Mouse (Mus musculus) myocyte (in vitro differentiated cells): ENCODE results near the gene Atg4b.

ENCODE experiments used
- CEBPB ChIP-seq: IDR thresholded peaks from 2 replicates; pipeline ENCODE4 v1.6.1; 2011; ENCODE audit warnings: mild to moderate bottlenecking, moderate library complexity; ENCODE audit not compliant: poor library complexity, insufficient read depth, severe bottlenecking
- E2F4 ChIP-seq: IDR thresholded peaks from one replicate; pipeline ENCODE4 v1.6.1; 2011; ENCODE audit warnings: mild to moderate bottlenecking, control low read depth, moderate library complexity; ENCODE audit not compliant: insufficient read depth
- MAX ChIP-seq: IDR thresholded peaks from one replicate; pipeline ENCODE4 v1.6.1; 2011; ENCODE audit warnings: low read depth, mild to moderate bottlenecking, control low read depth
- MYOD1 ChIP-seq, 3 experiments: IDR thresholded peaks; one replicate each; pipeline ENCODE4 v1.6.1; 2011; ENCODE audit warnings: control low read depth in 2 of 3, low read depth in 2 of 3, mild to moderate bottlenecking in 2 of 3, moderate library complexity in 1 of 3; ENCODE audit not compliant: insufficient read length in 2 of 3, control insufficient read depth in 1 of 3
- MYOG ChIP-seq, 3 experiments: IDR thresholded peaks; one replicate each; pipeline ENCODE4 v1.6.1; 2011; ENCODE audit warnings: control low read depth in 2 of 3, low read depth in 2 of 3, mild to moderate bottlenecking in 2 of 3; ENCODE audit not compliant: insufficient read length in 2 of 3, control insufficient read depth in 1 of 3, insufficient read depth in 1 of 3
- POLR2A ChIP-seq: IDR thresholded peaks from one replicate; pipeline ENCODE4 v1.6.1; 2011; ENCODE audit warnings: low read depth, mild to moderate bottlenecking, control low read depth, moderate library complexity; ENCODE audit not compliant: insufficient read length
- POLR2AphosphoS2 ChIP-seq: IDR thresholded peaks from one replicate; pipeline ENCODE4 v1.6.1; 2011; ENCODE audit warnings: low read depth, control low read depth; ENCODE audit not compliant: insufficient read length
- REST ChIP-seq: IDR thresholded peaks from one replicate; pipeline ENCODE4 v1.6.1; 2011; ENCODE audit warnings: mild to moderate bottlenecking, control low read depth, moderate library complexity; ENCODE audit not compliant: insufficient read depth, insufficient read length
- SRF ChIP-seq: IDR thresholded peaks from one replicate; pipeline ENCODE4 v1.6.1; 2011; ENCODE audit warnings: low read depth; ENCODE audit not compliant: control insufficient read depth, insufficient read length
- TCF12 ChIP-seq: IDR thresholded peaks from one replicate; pipeline ENCODE4 v1.6.1; 2011; ENCODE audit warnings: mild to moderate bottlenecking, control low read depth; ENCODE audit not compliant: poor library complexity, insufficient read depth, severe bottlenecking
- TCF3 ChIP-seq: IDR thresholded peaks from one replicate; pipeline ENCODE4 v1.6.1; 2011; ENCODE audit warnings: low read depth, control low read depth; ENCODE audit not compliant: insufficient read length
- USF1 ChIP-seq: IDR thresholded peaks from one replicate; pipeline ENCODE4 v1.6.1; 2011; ENCODE audit warnings: low read depth, mild to moderate bottlenecking, control low read depth, moderate library complexity

- no peak for TF ChIP-seq POLR2A
- TF ChIP-seq CEBPB: no peak
- no peak for TF ChIP-seq USF1
- no peak for TF ChIP-seq REST
- TF ChIP-seq TCF12: no peak
- TF ChIP-seq MAX: no peak
- TF ChIP-seq MYOG (IDR thresholded peaks at IDR 0.05; ENCODE audit: control insufficient read depth in 1 of 3, insufficient read depth in 1 of 3, insufficient read length in 2 of 3, low read depth in 2 of 3): no peak
- no peak for TF ChIP-seq POLR2AphosphoS2
- TF ChIP-seq MYOD1 (IDR thresholded peaks at IDR 0.05; ENCODE audit: control insufficient read depth in 1 of 3, insufficient read length in 2 of 3, low read depth in 2 of 3): no peak
- no peak for TF ChIP-seq SRF
- no peak for TF ChIP-seq E2F4
- TF ChIP-seq TCF3: no peak
Observed at GRCm38 (mm10) chr1:93836532-93836913, 85.2 kb downstream of the Atg4b start.
